Mouse (Mus musculus) ES-Bruce4 (cell line): ENCODE measurements around the gene Plekhm3. TPM values are rescaled to one million over a fixed set of nuclear protein-coding genes. Genes with fewer than 3 reads are reported as not detected.

Experiments used
- H3K27ac ChIP-seq: 2 replicates; pipeline ENCODE4 v1.5.1; 2012; ENCODE audit warnings: low read length, inconsistent platforms; ENCODE audit not compliant: insufficient read depth
- H3K27me3 ChIP-seq: 2 replicates; pipeline ENCODE4 v1.6.1; 2012; ENCODE audit warnings: mild to moderate bottlenecking, low read length, inconsistent platforms; ENCODE audit not compliant: control insufficient read depth, poor library complexity, insufficient read depth, severe bottlenecking
- H3K36me3 ChIP-seq: 2 replicates; pipeline ENCODE4 v1.6.1; 2012; ENCODE audit warnings: inconsistent platforms, mild to moderate bottlenecking, low read length, moderate library complexity; ENCODE audit not compliant: control insufficient read depth, poor library complexity, insufficient read depth, severe bottlenecking
- H3K4me1 ChIP-seq: one replicate; pipeline ENCODE4 v1.8.1; 2011; ENCODE audit warnings: low read length; ENCODE audit not compliant: control insufficient read depth, insufficient read depth
- H3K4me3 ChIP-seq: 2 replicates; pipeline ENCODE4 v1.5.1; 2011; ENCODE audit warnings: low read depth, mild to moderate bottlenecking, low read length
- H3K9ac ChIP-seq: 2 replicates; pipeline ENCODE4 v1.6.1; 2012; ENCODE audit warnings: low read depth, mild to moderate bottlenecking, inconsistent platforms; ENCODE audit not compliant: poor library complexity, severe bottlenecking
- H3K9me3 ChIP-seq: replicated peaks from 2 replicates; pipeline ENCODE4 v1.6.1; 2012; ENCODE audit warnings: mild to moderate bottlenecking, low read length, inconsistent platforms; ENCODE audit not compliant: control insufficient read depth, poor library complexity, insufficient read depth, severe bottlenecking
- CTCF ChIP-seq: IDR thresholded peaks from one replicate; pipeline ENCODE4 v1.8.1; 2011; ENCODE audit warnings: low read depth, low read length
- EP300 ChIP-seq: IDR thresholded peaks from 2 replicates; pipeline ENCODE4 v1.6.1; 2011; ENCODE audit warnings: low read depth, low read length; ENCODE audit not compliant: insufficient read depth
- POLR2A ChIP-seq: IDR thresholded peaks from one replicate; pipeline ENCODE4 v1.8.1; 2011; ENCODE audit warnings: low read length; ENCODE audit not compliant: insufficient read depth
- polyA plus RNA-seq: library from polyadenylated mRNA; stranded (reverse); fragments of >200 nt; gene quantifications from 2 replicates; pipeline ENCODE4 v1.2.4, GENCODE M21; 2011; ENCODE audit warnings: low read depth; ENCODE audit not compliant: missing spikeins, insufficient read depth, insufficient read length

Gene Plekhm3
- polyA plus RNA-seq, 1 experiment = 9.5 TPM

DNA sequence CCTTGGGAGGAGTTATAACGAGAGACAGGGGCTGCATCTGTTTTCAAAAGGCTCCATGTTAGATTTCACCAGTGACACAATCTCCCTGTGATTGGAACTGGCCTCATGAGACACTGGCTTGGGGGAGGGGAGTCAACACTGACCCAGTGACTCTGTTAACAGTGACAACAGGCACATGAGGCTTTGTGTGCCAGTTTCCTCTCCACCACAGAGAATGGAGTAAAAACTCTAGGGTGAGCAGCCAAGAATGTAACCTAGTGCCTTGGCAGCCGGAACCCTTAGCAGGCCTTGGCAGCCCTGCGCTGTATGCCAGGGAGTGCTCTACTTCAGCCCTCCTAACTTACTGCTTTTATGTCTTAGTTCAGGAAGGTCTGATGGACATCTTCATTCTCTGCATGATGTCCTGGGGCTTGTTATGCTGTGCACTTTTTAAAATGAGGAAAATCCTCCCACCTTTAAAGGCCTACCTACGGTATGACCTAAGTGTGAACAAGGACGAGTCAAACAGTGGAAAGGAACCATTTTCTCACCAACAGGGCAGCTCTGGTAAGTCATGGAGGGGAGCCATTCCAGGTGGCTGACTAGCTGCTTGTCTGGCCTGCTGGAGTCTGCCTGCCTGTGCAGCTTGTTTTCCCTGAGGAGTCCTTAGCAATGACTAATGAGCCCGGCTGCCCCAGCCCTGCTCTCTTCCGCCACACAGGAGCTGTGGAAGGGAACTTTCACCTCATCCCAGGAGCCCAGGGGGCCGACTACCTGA, 161.2 kb downstream of the Plekhm3 start:
- no peaks in the 10 kb centered on the region for H3K4me1 ChIP-seq
- no peaks in the 10 kb centered on the region for H3K9me3 ChIP-seq
- no peak overlapping the region for H3K4me3 ChIP-seq
- no peaks in the 10 kb centered on the region for H3K27me3 ChIP-seq
- H3K36me3 ChIP-seq = no peaks in the 10 kb centered on the region
- H3K27ac ChIP-seq = no peak overlapping the region
- TF ChIP-seq EP300 = no peak
- TF ChIP-seq POLR2A = no peak
- no peak for TF ChIP-seq CTCF
- H3K9ac ChIP-seq = no peak overlapping the region

DNA sequence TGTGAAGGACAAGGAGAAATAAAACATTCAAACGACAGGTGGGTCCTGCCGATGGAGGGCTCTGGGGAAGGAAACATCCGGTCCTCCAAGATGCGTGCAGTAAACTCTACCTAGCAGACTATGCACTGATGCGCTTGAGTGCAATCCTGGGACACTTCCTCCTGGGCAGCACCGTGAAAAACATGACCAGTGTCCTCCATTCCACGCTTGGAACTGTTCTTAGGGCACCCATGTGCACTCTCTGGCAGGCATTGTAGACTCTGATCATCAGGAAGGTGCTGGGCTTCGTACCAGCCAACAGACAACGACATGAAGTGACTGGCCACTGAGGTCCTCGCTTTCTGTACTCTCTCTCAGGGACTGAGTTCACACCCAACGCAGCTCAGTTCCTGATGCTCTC, 162.5 kb downstream of the Plekhm3 start:
- H3K36me3 ChIP-seq = no peaks in the 10 kb centered on the region
- no peaks in the 10 kb centered on the region for H3K27me3 ChIP-seq
- H3K4me1 ChIP-seq = no peaks in the 10 kb centered on the region
- no peak overlapping the region for H3K9ac ChIP-seq
- H3K27ac ChIP-seq = no peak overlapping the region
- H3K4me3 ChIP-seq = no peak overlapping the region
- H3K9me3 ChIP-seq = no peaks in the 10 kb centered on the region
- TF ChIP-seq CTCF = no peak
- no peak for TF ChIP-seq EP300
- no peak for TF ChIP-seq POLR2A

GRCm38 (mm10) chr1:64793234-64793530, 163.4 kb downstream of the Plekhm3 start:
- Histone ChIP-seq H3K27ac (no peak overlapping the region), H3K4me3 (no peak overlapping the region)

DNA sequence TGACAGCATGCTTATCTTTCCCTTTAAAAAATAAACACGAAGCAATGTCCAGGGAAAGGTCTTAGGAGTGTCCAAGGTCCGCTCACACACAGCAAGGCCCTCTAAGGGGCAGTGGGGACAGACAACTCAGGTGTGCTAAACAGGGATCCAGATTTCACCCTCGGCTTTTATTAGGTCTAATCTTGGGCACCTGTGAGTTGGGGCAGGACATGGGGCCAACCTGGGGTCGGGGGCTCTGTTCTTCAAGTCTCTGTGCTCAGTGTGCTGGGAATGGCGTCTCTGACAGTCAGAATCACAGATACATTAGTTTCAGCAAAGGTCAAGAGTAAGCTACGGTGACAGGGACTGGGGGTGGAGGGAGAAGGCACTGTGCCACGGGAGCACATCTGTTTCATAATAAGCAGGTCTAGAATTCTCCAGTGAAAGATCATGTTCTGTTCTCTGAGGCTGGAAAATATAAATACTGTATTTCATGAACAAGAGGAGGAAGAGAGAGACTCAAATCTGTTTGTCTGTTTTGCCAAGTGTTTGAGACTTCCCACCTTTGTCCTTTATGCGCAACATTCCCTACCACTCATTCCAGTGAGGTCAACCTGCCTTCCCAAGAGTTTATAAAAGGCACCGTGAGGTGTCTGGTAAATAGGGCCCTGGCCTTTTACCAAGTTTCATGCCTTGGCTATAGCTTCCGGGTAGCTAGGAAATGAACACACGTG, 163.9 kb downstream of the Plekhm3 start:
- no peaks in the 10 kb centered on the region for H3K27me3 ChIP-seq
- no peaks in the 10 kb centered on the region for H3K36me3 ChIP-seq
- TF ChIP-seq EP300 = no peak
- no peak for TF ChIP-seq CTCF
- no peak for TF ChIP-seq POLR2A
- no peak overlapping the region for H3K27ac ChIP-seq
- no peaks in the 10 kb centered on the region for H3K9me3 ChIP-seq
- no peak overlapping the region for H3K9ac ChIP-seq
- no peak overlapping the region for H3K4me3 ChIP-seq
- H3K4me1 ChIP-seq = no peaks in the 10 kb centered on the region

More at GRCm38 (mm10) chr1:64793234-64793530, 163.4 kb downstream of the Plekhm3 start:
- no peaks in the 10 kb centered on the region for H3K4me1 ChIP-seq
- H3K27me3 ChIP-seq = no peaks in the 10 kb centered on the region
- H3K9me3 ChIP-seq = no peaks in the 10 kb centered on the region
- TF ChIP-seq CTCF (no peak), POLR2A (no peak), EP300 (no peak)
- no peaks in the 10 kb centered on the region for H3K36me3 ChIP-seq
- no peak overlapping the region for H3K9ac ChIP-seq

- TF ChIP-seq EP300 (no peak), CTCF (no peak), POLR2A (no peak)
- Histone ChIP-seq H3K4me3 (no peak overlapping the region), H3K4me1 (no peaks in the 10 kb centered on the region), H3K9me3 (no peaks in the 10 kb centered on the region), H3K36me3 (no peaks in the 10 kb centered on the region), H3K9ac (no peak overlapping the region), H3K27ac (no peak overlapping the region), H3K27me3 (no peaks in the 10 kb centered on the region)
These were observed 164.8 kb downstream of the Plekhm3 start for GRCm38 (mm10) chr1:64791826-64792225.

- H3K4me1 ChIP-seq = no peaks in the 10 kb centered on the region
- no peaks in the 10 kb centered on the region for H3K36me3 ChIP-seq
- no peak overlapping the region for H3K27ac ChIP-seq
- no peak overlapping the region for H3K9ac ChIP-seq
- H3K27me3 ChIP-seq = no peaks in the 10 kb centered on the region
- no peaks in the 10 kb centered on the region for H3K9me3 ChIP-seq
- no peak overlapping the region for H3K4me3 ChIP-seq
- TF ChIP-seq CTCF (no peak), EP300 (no peak), POLR2A (no peak)
These were observed 165.5 kb downstream of the Plekhm3 start for GRCm38 (mm10) chr1:64790806-64791790.
